Mouse (Mus musculus) spleen, adult 2 months (tissue): Measurements from ENCODE around the gene Fam189b.

Experiments used
- CTCF ChIP-seq: fragments of 200-500 bp; IDR thresholded peaks from 2 replicates; pipeline ENCODE4 v1.5.1; 2011; ENCODE audit warnings: mild to moderate bottlenecking, inconsistent platforms; ENCODE audit not compliant: insufficient read depth, insufficient read length, insufficient replicate concordance; ENCODE audit errors: extremely low read depth
- POLR2A ChIP-seq: fragments of 200-500 bp; IDR thresholded peaks from 2 replicates; pipeline ENCODE4 v1.6.1; 2011; ENCODE audit warnings: low read depth, low read length, inconsistent platforms

- TF ChIP-seq CTCF (no peak), POLR2A (no peak)
Measured at GRCm38 (mm10) chr3:89187690-89188477, 4.9 kb downstream of the Fam189b start.
